Mouse (Mus musculus) thymus, postnatal 36 days (tissue): ENCODE results near the gene Ier3.
A peak's percentile ranks its signal among the peaks of the same experiment; 100 is the strongest.

Source experiments
- DNase-seq, 2 experiments: peaks; one replicate each; pipeline ENCODE4 v3.0.0; 2022; ENCODE audit warnings: mixed read lengths in 2 of 2

Ier3 gene

GRCm38 (mm10) chr17:35821439-35822430 is at the start of gene Ier3:
Gene Ier3, plus strand, starts transcription at chr17:35821684.
- DNase-seq = peak; percentile 38 to 56

- DNase-seq = no peak
Measured at GRCm38 (mm10) chr17:35776811-35777609, 44.5 kb upstream of the Ier3 start.

- DNase-seq = no peak
Measured at GRCm38 (mm10) chr17:35778965-35779364, 42.5 kb upstream of the Ier3 start.

- no peak for DNase-seq
Measured at GRCm38 (mm10) chr17:35779466-35780205, 41.8 kb upstream of the Ier3 start.

- DNase-seq = no peak
Measured at GRCm38 (mm10) chr17:35780362-35780761, 41.1 kb upstream of the Ier3 start.

GRCm38 (mm10) chr17:35782398-35782797 is 39.1 kb upstream of the Ier3 start:
- DNase-seq = peak; percentile 25 to 33

- DNase-seq = no peak
Measured at GRCm38 (mm10) chr17:35782924-35783323, 38.6 kb upstream of the Ier3 start.

GRCm38 (mm10) chr17:35783944-35784343 is 37.5 kb upstream of the Ier3 start:
- no peak for DNase-seq

- no peak for DNase-seq
Measured at GRCm38 (mm10) chr17:35785140-35785539, 36.3 kb upstream of the Ier3 start.

GRCm38 (mm10) chr17:35787493-35787892 is 34.0 kb upstream of the Ier3 start:
- DNase-seq = no peak

GRCm38 (mm10) chr17:35788025-35788424 is 33.5 kb upstream of the Ier3 start:
- DNase-seq = no peak

- no peak for DNase-seq
Measured at GRCm38 (mm10) chr17:35790933-35791332, 30.6 kb upstream of the Ier3 start.

GRCm38 (mm10) chr17:35792837-35793236 is 28.6 kb upstream of the Ier3 start:
- DNase-seq = no peak

GRCm38 (mm10) chr17:35795099-35795498 is 26.4 kb upstream of the Ier3 start:
- DNase-seq = no peak

GRCm38 (mm10) chr17:35795656-35796055 is 25.8 kb upstream of the Ier3 start:
- no peak for DNase-seq

- no peak for DNase-seq
Measured at GRCm38 (mm10) chr17:35796835-35797234, 24.6 kb upstream of the Ier3 start.

- no peak for DNase-seq
Measured at GRCm38 (mm10) chr17:35800905-35801304, 20.6 kb upstream of the Ier3 start.

GRCm38 (mm10) chr17:35803020-35803419 is 18.5 kb upstream of the Ier3 start:
- no peak for DNase-seq

GRCm38 (mm10) chr17:35803858-35804399 is 17.6 kb upstream of the Ier3 start:
- no peak for DNase-seq

- no peak for DNase-seq
Measured at GRCm38 (mm10) chr17:35808073-35808472, 13.4 kb upstream of the Ier3 start.

- DNase-seq = no peak
Measured at GRCm38 (mm10) chr17:35809395-35809794, 12.1 kb upstream of the Ier3 start.

- DNase-seq = no peak
Measured at GRCm38 (mm10) chr17:35810900-35811648, 10.4 kb upstream of the Ier3 start.
